Mouse (Mus musculus) stomach, postnatal 0 days (tissue): ENCODE results near the gene Arv1.

Experiments used
- CTCF ChIP-seq: IDR thresholded peaks from 2 replicates; pipeline ENCODE4 v1.5.1; 2016; ENCODE audit warnings: antibody characterized with exemption, low read depth, mild to moderate bottlenecking, moderate library complexity
- EP300 ChIP-seq: optimal IDR thresholded peaks from 2 replicates; pipeline ENCODE3; 2016; ENCODE audit warnings: antibody characterized with exemption

DNA sequence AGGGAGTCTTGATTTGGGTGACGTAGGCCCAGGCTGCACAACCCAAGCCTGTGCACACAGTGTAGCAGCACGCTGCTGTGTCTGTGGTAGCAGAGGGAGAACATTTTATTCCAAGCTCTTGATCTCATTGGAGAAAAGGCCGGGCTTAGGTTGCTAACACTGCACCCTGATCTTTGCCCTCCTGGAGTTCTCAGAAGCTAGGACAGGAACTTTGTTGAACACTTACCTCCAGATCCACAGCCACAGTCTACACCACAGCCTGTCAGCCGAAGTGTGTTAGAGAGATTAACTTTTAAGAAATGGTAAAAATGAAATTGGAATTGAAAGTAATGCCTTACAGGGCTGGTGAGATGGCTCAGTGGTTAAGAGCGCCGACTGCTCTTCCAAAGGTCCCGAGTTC is 2.4 kb downstream of the Arv1 start:
- TF ChIP-seq CTCF, result no peak
- no peak for TF ChIP-seq EP300
